Mouse (Mus musculus) R1 (cell line): ENCODE measurements around the gene Tulp1.

ENCODE experiments used
- DNase-seq: peaks from one replicate; pipeline ENCODE4 v3.0.0-alpha.2; 2018; ENCODE audit warnings: low read depth, low spot score

Gene Tulp1

GRCm38 (mm10) chr17:28369056-28369455 is 4.0 kb upstream of the Tulp1 start:
- no peak for DNase-seq

DNA sequence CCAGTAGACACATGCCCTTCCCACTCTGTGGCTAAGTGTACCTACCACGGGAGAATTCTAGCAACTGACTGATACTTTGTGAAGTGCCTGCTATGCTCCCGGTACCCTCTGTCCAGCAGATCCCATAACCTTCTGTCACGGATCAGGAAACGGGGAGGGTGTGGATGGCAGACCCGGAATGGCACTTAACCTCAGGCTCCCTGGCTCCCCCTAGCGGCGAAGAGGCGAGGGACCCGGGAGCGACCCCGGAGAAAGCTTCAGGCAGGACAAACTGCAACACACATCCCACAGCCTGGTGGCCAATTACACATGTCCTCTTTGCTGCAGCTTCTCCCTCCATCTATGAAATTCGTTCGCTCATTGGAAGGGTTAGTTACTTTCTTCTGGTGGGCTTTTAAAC is 3.4 kb upstream of the Tulp1 start:
- DNase-seq = peak; percentile 93

GRCm38 (mm10) chr17:28363507-28363906 is 1.5 kb downstream of the Tulp1 start:
- DNase-seq = no peak

- DNase-seq = peak; percentile 85
Observed at GRCm38 (mm10) chr17:28362653-28363292, 2.2 kb downstream of the Tulp1 start.

DNA sequence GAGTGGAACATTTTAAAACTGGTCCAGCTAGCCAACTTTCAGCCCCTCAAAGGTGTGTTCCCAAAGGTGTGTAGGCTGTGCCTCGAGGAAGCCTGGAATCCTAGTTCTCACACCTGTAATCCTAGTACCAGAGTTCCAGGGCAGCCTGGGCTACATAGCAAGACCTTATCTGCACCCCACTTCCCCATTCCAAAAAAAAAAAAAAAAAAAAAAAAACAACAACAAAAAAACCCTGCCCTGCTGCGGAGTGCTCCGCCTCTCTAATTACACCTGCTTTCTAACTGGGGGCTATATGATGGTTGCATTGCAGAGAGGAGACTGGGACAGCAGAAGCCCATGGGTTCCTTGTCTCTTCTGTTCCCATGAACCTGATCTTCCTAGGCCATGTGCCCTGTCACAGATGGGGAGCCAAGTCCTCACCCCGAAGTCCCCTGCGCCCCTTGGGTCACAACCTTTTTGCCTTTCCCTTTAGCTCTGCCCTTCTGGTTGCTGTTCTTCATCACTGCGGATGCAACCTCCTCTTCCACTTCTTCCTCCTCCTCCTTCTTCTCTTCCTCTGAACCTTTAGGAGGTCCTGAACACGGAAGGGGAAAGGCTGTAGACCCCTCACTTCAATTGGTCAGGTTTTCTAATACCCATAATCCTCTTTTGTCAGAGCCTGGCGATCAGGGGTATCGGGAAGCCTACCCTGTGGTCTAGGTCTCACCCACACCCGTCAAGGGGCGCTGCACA is 2.9 kb downstream of the Tulp1 start:
- DNase-seq = no peak

GRCm38 (mm10) chr17:28360531-28361277 is 4.3 kb downstream of the Tulp1 start:
- DNase-seq = no peak

- DNase-seq = peak; percentile 85
Observed at GRCm38 (mm10) chr17:28358576-28359261, 6.3 kb downstream of the Tulp1 start.

DNA sequence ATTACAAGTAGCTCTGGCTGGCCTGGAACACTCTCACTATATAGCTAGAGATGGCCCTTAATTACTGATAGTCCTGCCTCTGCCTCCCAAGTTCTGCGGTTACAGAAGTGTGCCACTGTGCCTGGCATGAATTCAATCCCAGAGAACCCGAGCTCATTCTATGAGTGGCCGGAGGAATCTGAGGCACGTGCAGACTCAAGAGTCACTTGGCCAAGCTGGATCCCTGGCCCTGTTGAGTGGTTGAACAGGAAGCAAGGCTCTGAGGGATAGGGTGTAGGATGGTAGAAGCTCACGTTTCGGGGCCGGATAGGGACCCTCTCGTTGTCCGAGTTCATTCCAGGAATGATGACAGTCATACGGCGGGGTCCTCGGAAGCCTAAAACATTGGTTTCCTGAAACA is 9.2 kb downstream of the Tulp1 start:
- DNase-seq = no peak

DNA sequence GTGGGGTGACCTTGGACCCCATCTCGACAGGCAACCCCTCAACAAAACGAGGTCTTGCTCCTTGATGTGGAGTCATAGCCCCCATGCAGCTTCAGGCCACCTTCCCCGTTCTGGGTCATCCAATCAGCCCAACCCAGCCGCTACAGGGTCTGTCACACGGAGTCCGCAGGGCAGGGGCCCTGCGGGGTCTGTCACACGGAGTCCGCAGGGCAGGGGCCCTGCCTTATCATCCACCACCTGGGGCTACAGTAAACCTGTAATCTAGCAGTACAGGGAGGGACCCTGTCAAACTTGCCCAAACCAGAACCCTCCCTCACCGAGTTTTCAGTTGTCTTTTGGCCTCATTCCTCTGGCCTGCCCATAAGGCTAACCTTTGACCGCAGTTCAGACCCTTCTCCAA is 13.0 kb downstream of the Tulp1 start:
- DNase-seq = no peak

GRCm38 (mm10) chr17:28351353-28351890 is 13.6 kb downstream of the Tulp1 start:
- DNase-seq = no peak

DNA sequence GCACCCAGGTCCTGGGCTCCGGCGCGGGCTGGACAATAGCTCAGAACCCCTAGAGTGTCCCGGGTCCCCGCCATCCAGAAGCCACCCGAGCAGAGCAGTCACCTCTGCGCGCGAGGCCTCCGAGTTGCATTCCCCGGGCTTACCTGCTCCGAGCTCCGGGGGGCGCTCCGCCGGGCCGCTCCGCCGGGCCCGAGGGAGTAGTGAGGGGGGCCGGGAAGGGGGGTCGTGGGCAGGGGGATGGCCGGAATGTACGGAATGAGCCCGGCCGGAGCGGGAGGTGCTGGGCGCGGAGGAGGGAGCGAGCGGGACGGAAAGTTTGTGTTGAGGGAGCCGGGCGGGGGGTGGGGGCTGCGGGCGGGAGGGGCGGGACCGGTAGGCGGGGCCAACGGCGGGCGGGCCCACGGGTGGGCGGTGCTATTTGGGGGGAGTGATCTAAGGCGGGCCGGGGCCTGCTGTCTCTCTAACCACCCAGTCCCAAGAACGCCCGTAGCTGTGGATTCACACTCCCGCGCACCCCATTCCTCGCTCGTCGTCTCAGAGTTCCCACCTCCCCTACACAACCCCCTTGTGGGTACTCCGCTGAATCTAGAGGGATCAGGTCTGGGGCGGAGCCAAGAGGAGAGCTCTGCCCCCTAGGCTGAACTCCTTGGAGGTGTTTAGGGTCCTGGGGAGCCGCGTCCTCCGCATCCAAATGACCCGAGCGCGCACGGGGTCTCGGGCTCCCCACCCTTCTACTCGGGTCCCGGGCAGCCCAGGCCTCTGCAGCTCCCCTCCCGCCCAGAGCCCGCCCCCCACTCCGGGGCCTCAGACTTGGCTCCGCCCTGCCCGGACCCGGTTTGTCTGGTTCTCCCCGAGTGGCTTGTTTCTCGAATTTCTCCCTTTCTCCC is 14.3 kb downstream of the Tulp1 start, which contains the start of gene Tead3:
Tead3 (minus strand) TSS at position 352 of the 887 bp plus-strand sequence.
- DNase-seq = peak; percentile 88

DNA sequence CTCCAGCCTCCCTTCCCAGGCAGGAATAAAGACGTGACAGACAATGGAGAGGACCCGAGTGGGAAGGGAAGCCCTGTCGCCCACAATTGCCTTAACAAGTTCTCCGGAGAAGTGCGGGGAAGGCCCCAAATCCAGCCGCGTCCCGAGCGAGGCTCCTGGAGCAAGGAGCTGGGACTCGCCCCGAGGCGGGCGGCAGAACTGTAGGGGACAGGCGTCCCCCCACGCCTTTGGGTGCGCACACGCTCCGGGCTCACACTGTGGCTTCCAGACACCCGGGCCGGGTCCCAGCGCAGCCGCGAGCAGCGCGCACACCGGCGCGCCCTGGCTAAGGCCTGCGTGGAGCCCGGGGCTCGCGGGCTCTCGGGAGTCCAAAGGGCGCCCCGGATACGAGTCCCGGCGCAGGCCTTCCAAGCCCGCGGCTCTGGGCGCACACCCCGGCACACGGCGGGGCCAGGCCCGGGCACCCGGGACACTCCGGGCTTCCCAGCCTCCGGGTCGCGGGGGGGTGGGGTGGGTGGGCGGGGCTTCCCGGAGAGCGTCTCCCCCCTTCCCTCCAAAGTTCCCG is 15.0 kb downstream of the Tulp1 start:
- peak; percentile 60 for DNase-seq

GRCm38 (mm10) chr17:28349264-28349880 is 15.7 kb downstream of the Tulp1 start:
- no peak for DNase-seq

GRCm38 (mm10) chr17:28348211-28348610 is 16.8 kb downstream of the Tulp1 start:
- no peak for DNase-seq

DNA sequence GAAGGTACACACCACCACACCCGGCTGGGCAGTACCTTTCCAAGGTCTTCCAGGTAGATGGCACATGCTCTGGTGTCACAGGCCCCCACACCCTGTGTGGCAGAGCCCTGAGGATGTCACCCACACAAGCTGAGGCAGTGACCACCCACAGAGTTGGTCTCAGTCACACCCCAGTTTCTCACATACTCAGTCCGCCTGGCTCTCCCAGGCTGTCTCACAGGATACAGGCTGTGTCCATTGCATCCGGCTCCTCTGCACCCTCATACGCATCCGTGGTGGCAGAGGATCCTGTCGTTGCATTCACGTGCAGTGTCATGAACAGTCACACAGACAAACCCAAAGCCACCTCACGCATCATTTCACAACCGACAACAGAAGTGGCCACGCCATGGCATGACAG is 17.7 kb downstream of the Tulp1 start:
- no peak for DNase-seq

GRCm38 (mm10) chr17:28345882-28346281 is 19.1 kb downstream of the Tulp1 start:
- no peak for DNase-seq

DNA sequence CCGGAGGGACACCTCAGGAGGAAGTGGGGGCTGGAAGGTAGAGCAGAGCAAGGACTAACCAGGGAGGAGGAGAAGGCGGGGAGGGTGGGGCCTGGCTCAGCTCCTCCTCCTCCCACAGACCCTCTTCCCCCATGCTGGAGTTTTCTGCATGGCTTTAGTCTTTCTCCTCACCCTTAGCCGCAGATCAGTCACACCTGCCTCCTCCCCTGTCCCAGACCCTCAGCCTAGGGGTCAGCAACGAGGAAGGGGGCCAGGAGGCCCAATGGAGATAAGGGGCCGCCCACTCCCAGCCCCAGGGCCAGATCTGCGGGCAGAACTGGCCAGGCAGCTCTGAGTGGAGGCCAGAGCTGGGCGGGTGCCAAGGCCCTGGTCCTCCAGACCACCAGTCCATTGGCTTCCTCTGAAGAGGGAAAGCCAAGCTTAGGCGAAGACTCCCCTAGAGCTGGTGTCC is 19.7 kb downstream of the Tulp1 start:
- DNase-seq = peak; percentile 42

GRCm38 (mm10) chr17:28344670-28345069 is 20.4 kb downstream of the Tulp1 start:
- no peak for DNase-seq

DNA sequence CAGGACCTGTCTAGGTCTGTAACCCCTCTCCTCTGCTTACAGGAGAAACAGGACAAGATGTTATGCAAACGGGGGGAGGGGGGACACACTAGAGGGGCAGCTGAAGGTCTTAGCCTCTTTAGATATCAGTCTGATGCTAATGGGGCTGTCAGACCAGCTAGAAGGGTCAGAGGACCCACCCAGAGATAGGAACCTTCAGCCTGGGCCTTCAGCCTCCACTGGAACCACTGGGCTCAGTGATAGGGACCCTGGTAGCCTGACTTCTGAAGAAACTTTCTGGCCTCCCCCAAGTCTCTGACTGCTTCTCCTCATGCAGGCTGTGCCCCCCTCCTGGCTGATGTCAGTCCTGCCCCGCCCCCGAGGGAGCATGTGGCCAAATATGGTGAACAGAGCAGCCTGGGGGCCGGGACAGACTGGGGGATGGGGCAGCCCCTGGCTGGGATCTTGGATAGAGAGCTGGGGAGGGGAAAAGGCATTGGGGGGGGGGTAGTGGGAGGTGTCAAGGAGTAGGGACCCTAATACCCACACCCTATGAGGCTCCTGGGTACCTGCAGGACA is 20.9 kb downstream of the Tulp1 start:
- peak; percentile 40 for DNase-seq
